Mouse (Mus musculus) intestine, postnatal 0 days (tissue): ENCODE measurements around the gene Vti1a. TPM values are rescaled to one million over a fixed set of nuclear protein-coding genes. Genes with fewer than 3 reads are reported as not detected.

Source experiments
- ATAC-seq: fragments of 200-750 bp; cut with Nextera tagmentation; 2 replicates; pipeline ENCODE4 v1.8.0; 2017; ENCODE audit warnings: mild to moderate bottlenecking, moderate TSS enrichment, moderate library complexity
- H3K27ac ChIP-seq: fragments of 300-500 bp; sonication (generic); 2 replicates; pipeline ENCODE4 v1.5.1; 2014; ENCODE audit warnings: mild to moderate bottlenecking, low read depth, low read length, moderate library complexity
- H3K27me3 ChIP-seq: fragments of 300-500 bp; sonication (generic); replicated peaks from 2 replicates; pipeline ENCODE4 v1.6.1; 2014; ENCODE audit warnings: low read length, mixed read lengths; ENCODE audit not compliant: control insufficient read depth, insufficient read depth
- H3K36me3 ChIP-seq: fragments of 300-500 bp; sonication (generic); 2 replicates; pipeline ENCODE4 v1.6.1; 2014; ENCODE audit warnings: mild to moderate bottlenecking, moderate library complexity; ENCODE audit not compliant: control insufficient read depth, insufficient read depth
- H3K4me1 ChIP-seq: fragments of 300-500 bp; sonication (generic); replicated peaks from 2 replicates; pipeline ENCODE4 v1.6.1; 2014; ENCODE audit warnings: antibody characterized with exemption, low read length, mixed read lengths; ENCODE audit not compliant: control insufficient read depth, insufficient read depth
- H3K4me2 ChIP-seq: fragments of 300-500 bp; sonication (generic); replicated peaks from 2 replicates; pipeline ENCODE4 v1.6.1; 2014; ENCODE audit warnings: low read depth, mild to moderate bottlenecking, moderate library complexity
- H3K4me3 ChIP-seq: fragments of 300-500 bp; sonication (generic); 2 replicates; pipeline ENCODE4 v1.5.1; 2014; ENCODE audit warnings: low read depth, low read length
- H3K9ac ChIP-seq: fragments of 300-500 bp; sonication (generic); 2 replicates; pipeline ENCODE4 v1.6.1; 2014; ENCODE audit warnings: mild to moderate bottlenecking, low read depth, low read length
- H3K9me3 ChIP-seq: fragments of 300-500 bp; sonication (generic); 2 replicates; pipeline ENCODE4 v1.6.1; 2016; ENCODE audit warnings: mixed run types; ENCODE audit not compliant: control insufficient read depth
- CTCF ChIP-seq: sonication (generic); IDR thresholded peaks from 2 replicates; pipeline ENCODE4 v1.5.1; 2016; ENCODE audit warnings: low read depth, mild to moderate bottlenecking, control low read depth, antibody characterized with exemption, moderate library complexity
- WGBS: fragments of 180-500 bp; shearing (Covaris S2); extraction: QIAGEN DNeasy Blood & Tissue Kit; methylation state at CpG from one replicate; pipeline ENCODE4 v1.1.7; 2014; 5-methylcytosine and 5-hydroxymethylcytosine counted together
- polyA plus RNA-seq: library from polyadenylated mRNA; unstranded; fragments of >200 nt; fragmentation: Nextera tagmentation; extraction: Ambion mirVana; gene quantifications from 2 replicates; pipeline ENCODE4 v1.2.1, GENCODE M21; 2015

Vti1a gene
- polyA plus RNA-seq, 1 experiment from 2014 or later: 21.3 TPM

GRCm38 (mm10) chr19:55615743-55616142 is 299.6 kb downstream of the Vti1a start:
- Histone ChIP-seq H3K27ac (no peak overlapping the region), H3K9me3 (no peaks in the 10 kb centered on the region), H3K36me3 (no peaks in the 10 kb centered on the region), H3K9ac (no peak overlapping the region), H3K4me1 (no peaks in the 10 kb centered on the region; the same call in 1 of the 2 replicates), H3K4me3 (no peak overlapping the region), H3K4me2 (no peak overlapping the region), H3K27me3 (no peaks in the 10 kb centered on the region)
- no peak for TF ChIP-seq CTCF
- WGBS: 84% methylated on average over 5 of the region's 5 CpGs
- no peak for ATAC-seq

- H3K4me2 ChIP-seq: no peak overlapping the region
- no peaks in the 10 kb centered on the region; the same call in 1 of the 2 replicates for H3K4me1 ChIP-seq
- no peak overlapping the region for H3K9ac ChIP-seq
- WGBS: 91% methylated on average over 7 of the region's 7 CpGs
- H3K4me3 ChIP-seq: no peak overlapping the region
- H3K9me3 ChIP-seq: no peaks in the 10 kb centered on the region
- no peak for TF ChIP-seq CTCF
- no peaks in the 10 kb centered on the region for H3K27me3 ChIP-seq
- no peak overlapping the region for H3K27ac ChIP-seq
- no peaks in the 10 kb centered on the region for H3K36me3 ChIP-seq
- no peak for ATAC-seq
Measured at GRCm38 (mm10) chr19:55616276-55616675, 300.2 kb downstream of the Vti1a start.

DNA sequence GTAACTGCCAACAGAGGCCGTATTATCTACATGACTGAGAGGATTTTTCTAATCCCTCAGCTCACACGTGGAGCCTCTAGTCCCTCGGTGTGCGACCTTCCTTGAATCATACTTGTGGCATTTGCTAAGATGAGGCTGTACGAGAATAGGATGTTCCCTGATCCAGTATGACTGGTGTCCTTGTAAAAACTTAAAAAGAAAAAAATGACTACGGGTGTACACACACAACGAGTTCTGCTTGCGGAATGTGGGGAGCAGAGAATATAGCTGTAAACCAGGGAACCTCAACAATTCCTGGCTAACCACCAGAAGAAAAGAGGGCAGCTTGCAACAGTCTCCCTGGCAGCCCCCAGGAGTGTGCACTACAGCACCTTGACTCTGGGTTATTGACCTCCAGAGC is 300.8 kb downstream of the Vti1a start:
- Histone ChIP-seq H3K4me2 (no peak overlapping the region), H3K4me3 (no peak overlapping the region), H3K9me3 (no peaks in the 10 kb centered on the region), H3K4me1 (no peaks in the 10 kb centered on the region; the same call in 1 of the 2 replicates), H3K27me3 (no peaks in the 10 kb centered on the region), H3K9ac (no peak overlapping the region), H3K36me3 (no peaks in the 10 kb centered on the region; the same call in 1 of the 2 replicates), H3K27ac (no peak overlapping the region)
- no peak for TF ChIP-seq CTCF
- no peak for ATAC-seq
- 65% methylated on average over 8 of the region's 8 CpGs for WGBS

GRCm38 (mm10) chr19:55618546-55618945 is 302.5 kb downstream of the Vti1a start:
- no peak for TF ChIP-seq CTCF
- Histone ChIP-seq H3K9me3 (no peaks in the 10 kb centered on the region), H3K4me1 (no peaks in the 10 kb centered on the region; the same call in 1 of the 2 replicates), H3K27me3 (no peaks in the 10 kb centered on the region), H3K9ac (no peak overlapping the region), H3K4me3 (no peak overlapping the region), H3K36me3 (no peaks in the 10 kb centered on the region; the same call in 1 of the 2 replicates), H3K4me2 (no peak overlapping the region), H3K27ac (no peak overlapping the region)
- 93% methylated on average over 7 of the region's 7 CpGs for WGBS
- ATAC-seq: no peak

GRCm38 (mm10) chr19:55620411-55621008 is 304.4 kb downstream of the Vti1a start:
- no peak overlapping the region for H3K9ac ChIP-seq
- no peak overlapping the region for H3K27ac ChIP-seq
- no peak overlapping the region for H3K4me2 ChIP-seq
- no peaks in the 10 kb centered on the region for H3K4me1 ChIP-seq
- no peaks in the 10 kb centered on the region; the same call in 1 of the 2 replicates for H3K36me3 ChIP-seq
- no peaks in the 10 kb centered on the region for H3K9me3 ChIP-seq
- ATAC-seq: no peak
- no peaks in the 10 kb centered on the region for H3K27me3 ChIP-seq
- WGBS: 42% methylated on average over 14 of the region's 14 CpGs
- no peak for TF ChIP-seq CTCF
- no peak overlapping the region for H3K4me3 ChIP-seq

GRCm38 (mm10) chr19:55621011-55621625 is 305.0 kb downstream of the Vti1a start:
- no peak for TF ChIP-seq CTCF

More at GRCm38 (mm10) chr19:55621011-55621625, 305.0 kb downstream of the Vti1a start:
- Histone ChIP-seq H3K27ac (no peak overlapping the region), H3K4me1 (no peaks in the 10 kb centered on the region), H3K4me3 (no peak overlapping the region), H3K9me3 (no peaks in the 10 kb centered on the region), H3K9ac (no peak overlapping the region), H3K27me3 (no peaks in the 10 kb centered on the region), H3K4me2 (no peak overlapping the region), H3K36me3 (no peaks in the 10 kb centered on the region; the same call in 1 of the 2 replicates)
- WGBS: 81% methylated on average over 12 of the region's 12 CpGs
- ATAC-seq: no peak
